Mouse (Mus musculus) left cerebral cortex, adult 11 months (tissue): ENCODE measurements at regions not wholly inside any gene's neighbourhood (a gene's known extent, or its start where the extent isn't known, plus 50 kb on each side); places are given as distances from the start of the nearest gene placed in this dataset.

Experiments
- DNase-seq: peaks from one replicate; pipeline ENCODE4 v3.0.0; 2022; ENCODE audit warnings: low spot score

GRCm38 (mm10) chr2:172699654-172700053 is 150.3 kb downstream of the Tfap2c start:
- DNase-seq, result no peak

GRCm38 (mm10) chr2:172710641-172711040 is 161.2 kb downstream of the Tfap2c start:
- no peak for DNase-seq

- no peak for DNase-seq
Measured at GRCm38 (mm10) chr2:172726701-172727100, 177.3 kb downstream of the Tfap2c start.

- no peak for DNase-seq
Measured at GRCm38 (mm10) chr2:172727576-172727975, 178.2 kb downstream of the Tfap2c start.

DNA sequence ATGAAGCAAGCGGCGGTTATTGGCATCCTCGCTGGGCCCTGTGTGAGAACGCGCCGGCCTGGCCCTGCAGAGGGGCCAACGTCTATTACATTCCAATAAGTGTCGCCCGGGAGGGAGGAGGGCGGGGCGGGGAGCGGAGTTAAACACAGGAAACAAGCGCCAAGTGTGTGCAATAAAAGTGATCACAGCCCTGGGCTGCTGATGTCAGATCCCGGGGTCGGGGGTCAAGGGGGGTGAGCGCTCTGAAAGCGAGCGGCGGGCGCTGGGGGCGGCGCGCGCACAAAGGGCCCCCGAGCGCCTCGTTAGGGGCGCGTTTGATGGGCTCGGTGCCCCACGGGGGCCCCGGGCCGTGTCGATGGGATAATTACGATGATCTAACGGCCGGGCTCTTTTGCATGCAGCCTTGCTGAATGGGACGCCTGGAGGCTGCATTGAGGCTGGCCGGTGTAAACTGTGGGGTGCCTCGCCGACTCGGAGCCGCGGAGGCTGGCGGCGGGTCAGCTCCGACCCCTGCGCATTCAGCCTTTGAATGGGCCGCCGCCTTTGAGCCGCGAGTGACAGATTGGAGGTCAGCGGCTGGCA is 178.9 kb downstream of the Tfap2c start:
- DNase-seq, result no peak

DNA sequence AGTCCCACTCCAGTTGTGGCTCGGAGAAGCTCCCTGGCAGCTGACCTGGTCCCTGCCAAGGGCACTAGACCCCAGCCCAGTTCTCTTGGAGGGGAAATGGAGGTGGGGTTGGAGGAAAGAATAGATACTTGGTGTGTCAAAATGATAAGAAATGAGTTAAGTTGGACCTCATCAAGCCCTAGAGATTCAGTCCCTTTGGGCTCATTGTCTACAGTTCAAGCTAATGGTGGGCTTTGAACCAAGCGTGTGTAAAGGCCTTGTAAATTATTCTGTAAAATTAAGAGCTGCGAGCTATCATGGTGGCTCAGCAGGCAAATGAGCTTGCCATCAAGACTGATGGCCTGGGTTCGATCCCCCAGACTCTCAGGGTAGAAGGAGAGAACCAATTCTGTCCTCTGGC is 179.8 kb downstream of the Tfap2c start:
- no peak for DNase-seq

GRCm38 (mm10) chr2:172729741-172730140 is 180.3 kb downstream of the Tfap2c start:
- DNase-seq, result no peak

- DNase-seq, result no peak
Measured at GRCm38 (mm10) chr2:172731408-172731807, 182.0 kb downstream of the Tfap2c start.

DNA sequence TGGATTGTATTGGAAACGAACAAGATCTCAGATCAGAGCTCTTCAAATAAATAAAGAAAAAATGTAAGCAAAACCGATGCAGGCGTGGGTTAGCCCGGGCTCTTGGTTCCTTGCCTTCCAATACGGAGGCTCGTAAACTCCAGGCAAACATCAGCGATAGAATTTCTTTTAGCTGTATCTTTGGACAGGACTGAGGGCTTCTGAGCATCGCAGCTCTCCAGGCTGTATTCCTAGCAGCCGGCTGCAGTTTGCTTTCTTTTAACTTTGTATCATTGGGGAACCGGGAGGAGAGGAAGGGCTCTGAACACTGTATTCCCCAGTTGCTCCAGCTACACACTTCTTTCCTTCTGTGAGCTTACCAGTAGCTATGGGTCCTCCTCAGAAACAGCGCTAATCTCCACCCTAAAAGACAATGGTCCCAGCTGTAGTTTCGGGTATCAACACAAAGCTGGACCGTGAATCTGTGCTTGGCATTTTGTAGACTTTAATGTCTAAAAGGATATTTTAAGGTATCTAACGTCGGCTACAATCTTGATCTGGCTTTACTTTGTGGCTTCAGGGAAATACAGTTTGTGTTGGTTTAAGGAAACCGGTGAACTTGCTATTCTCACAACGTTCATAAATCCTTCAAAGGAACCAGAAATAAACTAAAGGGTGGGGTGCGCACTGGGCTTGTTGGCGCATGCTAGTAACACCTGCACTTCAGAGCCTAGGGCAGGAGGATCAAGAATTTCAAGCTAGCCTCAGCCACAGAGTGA is 183.2 kb downstream of the Tfap2c start:
- no peak for DNase-seq

DNA sequence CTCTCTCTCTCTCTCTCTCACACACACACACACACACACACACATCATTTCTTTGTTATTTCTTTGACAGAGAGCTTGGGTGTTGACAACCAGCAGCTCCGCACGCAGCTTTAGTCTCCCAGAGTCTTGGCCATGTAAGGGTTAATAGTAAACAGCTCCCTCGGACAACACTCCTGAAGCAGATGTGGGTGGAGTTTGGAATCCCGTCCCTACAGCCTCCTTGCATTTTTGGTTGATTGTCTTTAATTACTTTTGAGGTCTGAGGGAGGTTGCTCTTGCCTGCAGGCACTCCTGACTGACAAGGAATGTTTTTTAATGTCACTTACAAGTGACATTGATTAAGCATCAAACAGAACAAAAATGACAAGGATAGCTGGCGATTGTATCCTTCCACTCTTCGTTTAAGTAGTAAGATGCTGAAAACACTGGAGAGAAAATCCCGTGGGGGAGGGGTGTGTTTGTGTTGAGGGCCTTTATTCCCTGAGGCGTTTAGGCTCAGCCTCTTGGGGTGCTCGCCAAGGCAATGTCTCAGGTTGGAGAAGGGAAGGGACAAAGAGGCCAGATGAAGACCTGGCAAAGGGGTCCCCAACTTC is 184.1 kb downstream of the Tfap2c start:
- DNase-seq, result no peak

GRCm38 (mm10) chr2:172735621-172736020 is 186.2 kb downstream of the Tfap2c start:
- DNase-seq, result no peak

- no peak for DNase-seq
Measured at GRCm38 (mm10) chr2:172739041-172739491, 189.7 kb downstream of the Tfap2c start.

- DNase-seq, result no peak
Measured at GRCm38 (mm10) chr2:172739529-172739928, 190.1 kb downstream of the Tfap2c start.

GRCm38 (mm10) chr2:172751364-172751763 is 188.8 kb downstream of the Bmp7 start:
- no peak for DNase-seq

GRCm38 (mm10) chr2:172755686-172756471 is 184.2 kb downstream of the Bmp7 start:
- DNase-seq, result no peak

GRCm38 (mm10) chr2:172756472-172756860 is 183.7 kb downstream of the Bmp7 start:
- peak; percentile 13 for DNase-seq

DNA sequence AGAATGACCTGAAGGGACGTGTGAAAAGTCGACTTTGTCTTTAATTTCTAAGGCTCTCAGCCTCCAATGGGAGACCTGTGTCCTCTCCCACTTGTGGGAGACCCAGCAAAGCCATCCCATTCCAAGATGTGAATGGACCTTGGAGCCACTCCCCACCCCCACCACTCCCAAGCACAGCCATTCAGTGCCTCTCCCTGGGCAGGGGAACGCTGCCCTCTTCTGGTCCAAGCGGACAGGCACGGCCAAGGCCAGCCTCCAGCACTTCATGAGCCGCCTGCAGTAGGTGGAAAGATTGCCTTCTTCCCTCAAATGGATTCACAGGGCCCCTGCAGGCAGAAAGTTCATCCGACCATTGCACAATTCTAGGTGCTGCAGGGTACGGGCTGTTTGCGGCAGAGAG is 181.6 kb downstream of the Bmp7 start:
- DNase-seq, result no peak

DNA sequence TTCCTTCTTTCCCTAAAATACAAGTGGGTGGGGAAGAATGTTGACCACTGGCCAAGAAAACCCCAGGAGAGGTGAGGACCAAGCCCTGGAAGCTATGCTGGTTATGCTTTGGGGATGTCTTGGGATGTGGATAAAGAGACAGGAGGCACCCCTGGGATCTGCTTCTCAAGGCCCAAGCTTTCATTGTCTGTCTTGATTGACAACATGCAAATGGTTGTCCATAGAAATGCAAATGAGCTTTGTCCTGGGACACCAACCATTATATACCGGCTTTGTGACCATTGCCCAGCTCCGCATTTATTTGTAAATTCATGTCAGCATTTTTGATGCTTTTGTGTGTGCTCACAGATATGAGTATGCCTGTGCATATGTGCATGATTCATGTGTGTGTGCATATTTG is 174.9 kb downstream of the Bmp7 start:
- DNase-seq, result no peak

DNA sequence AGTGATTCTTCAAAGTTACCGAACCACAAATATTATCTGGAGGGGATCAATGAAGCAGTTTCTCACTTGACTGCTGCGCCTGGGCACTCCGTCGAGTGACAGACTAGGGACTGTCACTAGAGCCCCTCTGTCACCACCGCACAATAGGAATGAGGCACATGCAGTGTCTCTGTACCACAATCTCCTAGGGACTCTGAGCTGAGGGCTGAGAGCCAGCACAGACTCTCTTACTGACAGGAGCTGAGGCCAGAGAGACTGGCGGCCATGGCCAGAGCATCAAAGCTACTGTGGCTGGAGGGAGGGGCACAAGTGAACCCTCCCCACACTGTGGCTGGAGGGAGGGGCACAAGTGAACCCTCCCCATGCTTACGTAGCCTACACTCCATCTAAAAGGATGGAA is 173.7 kb downstream of the Bmp7 start:
- DNase-seq, result no peak

DNA sequence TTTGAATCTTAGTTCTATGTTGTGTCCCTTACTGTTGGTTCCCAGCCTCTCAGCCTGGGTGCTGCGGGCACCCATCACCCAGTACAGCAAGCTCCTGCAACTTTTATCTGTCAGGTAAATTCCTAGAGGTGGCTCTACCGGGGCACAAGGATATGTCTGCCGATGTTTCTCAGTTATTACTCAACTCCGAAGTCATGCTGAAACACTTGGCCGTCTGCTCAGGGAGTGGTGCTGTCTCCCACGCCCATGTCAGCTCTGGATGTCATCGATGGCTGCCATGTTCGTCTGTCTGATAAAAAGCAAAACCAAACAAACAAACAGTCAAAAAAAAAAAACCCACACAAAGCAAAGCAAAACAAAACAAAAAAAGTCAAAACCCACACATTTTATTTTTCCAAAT is 171.4 kb downstream of the Bmp7 start:
- no peak for DNase-seq

- no peak for DNase-seq
Measured at GRCm38 (mm10) chr2:172770061-172770460, 170.1 kb downstream of the Bmp7 start.

DNA sequence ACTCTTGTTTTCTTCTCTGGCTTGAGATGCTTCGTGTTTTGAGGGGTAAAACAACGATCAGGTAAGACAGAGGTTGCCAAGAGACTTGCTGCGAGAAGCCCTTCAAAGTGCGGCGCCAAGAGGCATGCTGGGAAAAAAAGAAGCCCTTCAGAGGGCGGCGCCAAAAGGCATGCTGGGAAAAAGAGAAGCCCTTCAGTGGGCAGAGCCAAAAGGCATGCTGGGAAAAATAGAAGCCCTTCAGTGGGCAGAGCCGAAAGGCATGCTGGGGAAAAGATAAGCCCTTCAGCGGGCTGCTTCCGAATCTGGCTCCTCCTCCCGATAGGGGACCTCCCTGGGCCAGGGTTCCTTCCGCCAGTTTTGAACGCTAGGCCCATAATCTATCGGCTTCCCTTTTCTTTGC is 169.5 kb downstream of the Bmp7 start:
- DNase-seq, result no peak

- DNase-seq, result peak; percentile 16
Measured at GRCm38 (mm10) chr2:172773176-172773575, 166.9 kb downstream of the Bmp7 start.
